Mouse (Mus musculus): ENCODE results near the gene Unc5c. TPM values are rescaled to one million over a fixed set of nuclear protein-coding genes. Genes with fewer than 3 reads are reported as not detected.

The Unc5c gene
- polyA plus RNA-seq, 1 experiment = 7.5 TPM

GRCm38 (mm10) chr3:141503331-141503730 lies 38.3 kb downstream of the Unc5c start:
- DNase-seq (ENCODE audit: extremely low spot score in 1 of 2, low spot score in 1 of 2) = no peak

GRCm38 (mm10) chr3:141509772-141510171 lies 44.8 kb downstream of the Unc5c start:
- no peak for DNase-seq (ENCODE audit: extremely low spot score in 1 of 2, low spot score in 1 of 2)

- DNase-seq (ENCODE audit: extremely low spot score in 1 of 2, low spot score in 1 of 2) = no peak
These were observed 46.4 kb downstream of the Unc5c start for GRCm38 (mm10) chr3:141511253-141512038.

GRCm38 (mm10) chr3:141528751-141529150 lies 63.7 kb downstream of the Unc5c start:
- no peak for DNase-seq (ENCODE audit: extremely low spot score in 1 of 2, low spot score in 1 of 2)

GRCm38 (mm10) chr3:141529599-141529998 lies 64.6 kb downstream of the Unc5c start:
- no peak for DNase-seq (ENCODE audit: extremely low spot score in 1 of 2, low spot score in 1 of 2)

- DNase-seq (ENCODE audit: extremely low spot score in 1 of 2, low spot score in 1 of 2) = no peak
These were observed 68.8 kb downstream of the Unc5c start for GRCm38 (mm10) chr3:141533861-141534260.

GRCm38 (mm10) chr3:141536857-141537256 lies 71.8 kb downstream of the Unc5c start:
- DNase-seq (ENCODE audit: extremely low spot score in 1 of 2, low spot score in 1 of 2) = no peak

GRCm38 (mm10) chr3:141538120-141538519 lies 73.1 kb downstream of the Unc5c start:
- no peak for DNase-seq (ENCODE audit: extremely low spot score in 1 of 2, low spot score in 1 of 2)

GRCm38 (mm10) chr3:141540749-141541148 lies 75.7 kb downstream of the Unc5c start:
- no peak for DNase-seq (ENCODE audit: extremely low spot score in 1 of 2, low spot score in 1 of 2)

- DNase-seq (ENCODE audit: extremely low spot score in 1 of 2, low spot score in 1 of 2) = no peak
These were observed 82.4 kb downstream of the Unc5c start for GRCm38 (mm10) chr3:141547341-141547814.

GRCm38 (mm10) chr3:141549661-141550060 lies 84.6 kb downstream of the Unc5c start:
- no peak for DNase-seq (ENCODE audit: extremely low spot score in 1 of 2, low spot score in 1 of 2)

- DNase-seq (ENCODE audit: extremely low spot score in 1 of 2, low spot score in 1 of 2) = no peak
These were observed 87.9 kb downstream of the Unc5c start for GRCm38 (mm10) chr3:141552960-141553359.

GRCm38 (mm10) chr3:141557072-141557471 lies 92.1 kb downstream of the Unc5c start:
- DNase-seq (ENCODE audit: extremely low spot score in 1 of 2, low spot score in 1 of 2) = no peak

GRCm38 (mm10) chr3:141575076-141575688 lies 110.2 kb downstream of the Unc5c start:
- DNase-seq (ENCODE audit: extremely low spot score in 1 of 2, low spot score in 1 of 2) = no peak

GRCm38 (mm10) chr3:141577382-141577781 lies 112.4 kb downstream of the Unc5c start:
- DNase-seq (ENCODE audit: extremely low spot score in 1 of 2, low spot score in 1 of 2) = no peak

- DNase-seq (ENCODE audit: extremely low spot score in 1 of 2, low spot score in 1 of 2) = no peak
These were observed 116.3 kb downstream of the Unc5c start for GRCm38 (mm10) chr3:141581190-141581891.

GRCm38 (mm10) chr3:141581892-141582214 lies 116.8 kb downstream of the Unc5c start:
- no peak for DNase-seq (ENCODE audit: extremely low spot score in 1 of 2, low spot score in 1 of 2)

- no peak for DNase-seq (ENCODE audit: extremely low spot score in 1 of 2, low spot score in 1 of 2)
These were observed 118.2 kb downstream of the Unc5c start for GRCm38 (mm10) chr3:141583180-141583579.

GRCm38 (mm10) chr3:141589392-141590012 lies 124.5 kb downstream of the Unc5c start:
- no peak for DNase-seq (ENCODE audit: extremely low spot score in 1 of 2, low spot score in 1 of 2)

- no peak for DNase-seq (ENCODE audit: extremely low spot score in 1 of 2, low spot score in 1 of 2)
These were observed 128.2 kb downstream of the Unc5c start for GRCm38 (mm10) chr3:141593249-141593648.

GRCm38 (mm10) chr3:141594120-141594519 lies 129.1 kb downstream of the Unc5c start:
- no peak for DNase-seq (ENCODE audit: extremely low spot score in 1 of 2, low spot score in 1 of 2)

Data from frontal cortex, adult 2 months (tissue).